Mouse (Mus musculus) kidney, postnatal 0 days (tissue): Measurements from ENCODE around the gene Gm2115. TPM values are rescaled to one million over a fixed set of nuclear protein-coding genes. Genes with fewer than 3 reads are reported as not detected.

Experiments
- ATAC-seq: fragments of 200-750 bp; cut with Nextera tagmentation; replicated peaks from 2 replicates; pipeline ENCODE4 v1.8.0; 2017; ENCODE audit warnings: low read depth, moderate number of reproducible peaks, moderate TSS enrichment, moderate library complexity; ENCODE audit not compliant: low FRiP score
- DNase-seq: peaks from one replicate; pipeline ENCODE4 v3.0.0-alpha.2; 2016; ENCODE audit warnings: low spot score
- H3K27ac ChIP-seq: fragments of 300-500 bp; sonication (generic); 2 replicates; pipeline ENCODE4 v1.5.1; 2014; ENCODE audit warnings: mild to moderate bottlenecking
- H3K27me3 ChIP-seq: fragments of 300-500 bp; sonication (generic); 2 replicates; pipeline ENCODE4 v1.6.1; 2014; ENCODE audit warnings: low read length, mixed read lengths; ENCODE audit not compliant: insufficient read depth
- H3K36me3 ChIP-seq: fragments of 300-500 bp; sonication (generic); 2 replicates; pipeline ENCODE4 v1.6.1; 2014; ENCODE audit warnings: low read length, mixed read lengths; ENCODE audit not compliant: insufficient read depth
- H3K4me1 ChIP-seq: fragments of 300-500 bp; sonication (generic); replicated peaks from 2 replicates; pipeline ENCODE4 v1.6.1; 2014; ENCODE audit warnings: antibody characterized with exemption, low read length, mixed read lengths; ENCODE audit not compliant: insufficient read depth
- H3K4me2 ChIP-seq: fragments of 300-500 bp; sonication (generic); 2 replicates; pipeline ENCODE4 v1.6.1; 2014; ENCODE audit warnings: mild to moderate bottlenecking, low read length, moderate library complexity, mixed read lengths
- H3K4me3 ChIP-seq: fragments of 300-500 bp; sonication (generic); replicated peaks from 2 replicates; pipeline ENCODE4 v1.5.1; 2014; ENCODE audit warnings: low read depth, low read length
- H3K9ac ChIP-seq: fragments of 300-500 bp; sonication (generic); 2 replicates; pipeline ENCODE4 v1.6.1; 2014; ENCODE audit warnings: low read depth, low read length
- H3K9me3 ChIP-seq: fragments of 300-500 bp; sonication (generic); replicated peaks from 2 replicates; pipeline ENCODE4 v1.6.1; 2016; ENCODE audit warnings: low read length, inconsistent platforms, mixed read lengths
- CTCF ChIP-seq: IDR thresholded peaks from 2 replicates; pipeline ENCODE4 v1.5.1; 2016; ENCODE audit warnings: antibody characterized with exemption, low read depth, mild to moderate bottlenecking, moderate library complexity
- whole genome bisulfite sequencing: fragments of 180-500 bp; shearing (Covaris S2); extraction: QIAGEN DNeasy Blood & Tissue Kit; methylation state at CpG from one replicate; pipeline ENCODE4 v1.1.7; 2014; 5-methylcytosine and 5-hydroxymethylcytosine counted together
- polyA plus RNA-seq: library from polyadenylated mRNA; unstranded; fragments of >200 nt; fragmentation: Nextera tagmentation; extraction: Ambion mirVana; gene quantifications from 2 replicates; pipeline ENCODE4 v1.2.1, GENCODE M21; 2015

Gm2115 gene
- polyA plus RNA-seq, 1 experiment from 2014 or later, result 0.91 TPM

GRCm38 (mm10) chr7:84604501-84604900 is 75.7 kb downstream of the Gm2115 start:
- H3K9me3 ChIP-seq, result no peaks in the 10 kb centered on the region
- no peaks in the 10 kb centered on the region; the same call in 1 of the 2 replicates for H3K4me1 ChIP-seq
- H3K27me3 ChIP-seq, result no peaks in the 10 kb centered on the region
- no peak overlapping the region for H3K9ac ChIP-seq
- peak overlapping the region; percentile 93; the same call in 1 of the 2 replicates for H3K4me2 ChIP-seq
- TF ChIP-seq CTCF, result no peak
- no peaks in the 10 kb centered on the region for H3K36me3 ChIP-seq
- ATAC-seq, result peak; percentile 67
- H3K4me3 ChIP-seq, result no peak overlapping the region
- WGBS, result 49% methylated on average over 3 of the region's 3 CpGs
- peak overlapping the region; percentile 71 for H3K27ac ChIP-seq
- peak; percentile 25 for DNase-seq

- Histone ChIP-seq H3K4me2 (peak overlapping the region; percentile 93), H3K9me3 (no peaks in the 10 kb centered on the region), H3K4me1 (no peaks in the 10 kb centered on the region; the same call in 1 of the 2 replicates), H3K9ac (peak overlapping the region; percentile 60), H3K27ac (peak overlapping the region; percentile 71), H3K4me3 (peak overlapping the region; percentile 61), H3K27me3 (no peaks in the 10 kb centered on the region), H3K36me3 (no peaks in the 10 kb centered on the region)
- TF ChIP-seq CTCF, result no peak
- 10% methylated on average over 19 of the region's 19 CpGs for WGBS
- ATAC-seq, result no peak
- DNase-seq, result peak; percentile 38
Measured at GRCm38 (mm10) chr7:84605033-84605687, 76.4 kb downstream of the Gm2115 start.

DNA sequence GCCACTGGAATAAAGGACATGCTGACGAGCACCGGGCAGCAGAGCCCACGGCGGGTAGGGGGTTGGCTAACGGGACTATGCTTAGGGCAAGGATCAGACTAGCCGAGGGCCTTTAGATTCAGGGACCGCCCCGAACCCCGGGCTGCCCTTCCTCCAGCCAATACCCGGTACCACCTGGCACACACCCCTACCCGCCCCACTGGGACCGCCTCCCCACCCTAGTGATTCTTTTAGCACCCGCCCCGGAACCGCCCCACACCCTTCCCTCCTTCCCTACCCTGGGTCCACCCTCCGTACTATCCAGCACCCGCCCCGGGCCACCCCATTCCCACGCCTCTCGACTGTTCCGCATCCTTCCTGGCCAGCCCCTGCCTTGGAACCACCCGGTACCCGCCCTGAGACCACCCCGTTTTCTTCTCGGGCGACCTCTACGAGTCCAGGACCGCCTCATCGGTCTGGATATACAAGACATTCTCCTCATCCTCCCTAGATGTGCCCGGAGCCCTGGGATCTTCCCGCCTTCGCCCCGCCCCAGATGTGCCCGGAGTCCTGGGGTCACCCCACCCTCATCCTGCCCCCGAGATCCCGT is 77.0 kb downstream of the Gm2115 start:
- Histone ChIP-seq H3K9me3 (no peaks in the 10 kb centered on the region), H3K4me1 (no peaks in the 10 kb centered on the region; the same call in 1 of the 2 replicates), H3K36me3 (no peaks in the 10 kb centered on the region), H3K9ac (peak overlapping the region; percentile 60), H3K27me3 (no peaks in the 10 kb centered on the region), H3K4me2 (peak overlapping the region; percentile 93), H3K27ac (peak overlapping the region; percentile 71), H3K4me3 (peak overlapping the region; percentile 61)
- under 1% methylated on average over 36 of the region's 36 CpGs for WGBS
- TF ChIP-seq CTCF, result no peak
- peak; percentile 61 for DNase-seq
- ATAC-seq, result peak; percentile 92

DNA sequence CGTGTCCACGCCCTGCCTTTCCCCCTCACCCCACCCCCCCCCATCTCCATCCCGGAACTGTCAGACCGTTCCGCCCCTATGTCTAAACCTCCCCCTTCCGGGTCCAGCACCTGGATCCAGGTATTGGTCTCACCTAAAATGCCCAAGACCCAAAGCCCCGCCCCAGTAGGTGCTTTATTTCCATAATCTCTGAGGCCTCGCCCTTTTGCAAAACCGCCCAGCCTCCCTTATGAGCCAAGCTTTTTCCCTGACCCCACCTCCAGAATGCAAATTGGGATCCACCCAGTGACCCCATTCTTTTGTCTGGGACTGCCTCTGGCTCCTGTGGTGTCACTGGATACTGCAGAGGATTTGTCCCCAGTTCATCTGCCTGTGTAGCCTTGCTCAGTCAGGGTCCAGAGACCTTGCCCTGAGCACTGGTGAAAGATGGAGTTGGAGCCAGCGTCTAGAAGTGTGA is 77.6 kb downstream of the Gm2115 start, which contains the start of gene Fah:
Gene Fah, minus strand, starts transcription at position 430 of the 457 bp plus-strand sequence.
- no peak for TF ChIP-seq CTCF
- H3K27ac ChIP-seq, result peak within 1 kb of the TSS; percentile 71
- 0% methylated on average over 10 of the region's 10 CpGs for WGBS
- ATAC-seq, result peak; percentile 79
- H3K4me2 ChIP-seq, result peak within 1 kb of the TSS; percentile 93
- H3K27me3 ChIP-seq, result no peaks in the 10 kb centered on the region
- no peaks in the 10 kb centered on the region for H3K9me3 ChIP-seq
- peak; percentile 58 for DNase-seq
- no peaks in the 10 kb centered on the region for H3K36me3 ChIP-seq
- H3K9ac ChIP-seq, result peak within 1 kb of the TSS; percentile 60
- no peaks in the 10 kb centered on the region; the same call in 1 of the 2 replicates for H3K4me1 ChIP-seq
- H3K4me3 ChIP-seq, result peak within 1 kb of the TSS; percentile 61

- ATAC-seq, result no peak
- Histone ChIP-seq H3K27me3 (no peaks in the 10 kb centered on the region), H3K9me3 (no peaks in the 10 kb centered on the region), H3K4me1 (no peaks in the 10 kb centered on the region), H3K4me3 (no peak overlapping the region), H3K9ac (no peak overlapping the region), H3K27ac (no peak overlapping the region), H3K36me3 (0 out of 2 replicates have a peak, but pooled peaks cover 4% of the 10 kb centered on the region), H3K4me2 (no peak overlapping the region)
- DNase-seq, result no peak
- no peak for TF ChIP-seq CTCF
- WGBS, result 90% methylated on average over 1 of the region's 1 CpGs
Measured at GRCm38 (mm10) chr7:84611609-84612008, 82.9 kb downstream of the Gm2115 start.

DNA sequence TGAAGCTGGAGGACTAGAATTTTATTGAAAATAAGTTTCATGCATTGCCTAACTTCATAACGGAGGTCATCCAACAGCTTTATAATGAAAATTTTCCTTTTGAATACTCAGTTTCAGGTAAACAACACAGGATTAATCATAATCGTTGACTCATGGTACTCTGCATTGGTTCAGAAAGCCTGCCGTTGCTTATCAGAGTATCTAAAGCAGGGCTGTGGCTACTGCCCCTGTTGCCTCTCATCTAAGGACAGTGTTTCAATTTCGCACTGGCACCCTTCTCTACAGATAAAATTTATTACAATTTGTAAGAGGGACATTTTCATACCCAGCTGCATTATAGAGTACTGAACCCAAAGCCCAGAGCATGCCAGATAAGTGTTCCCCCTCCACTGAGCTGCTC is 83.7 kb downstream of the Gm2115 start:
- Histone ChIP-seq H3K9ac (no peak overlapping the region), H3K4me2 (no peak overlapping the region), H3K27ac (no peak overlapping the region), H3K36me3 (peaks cover 11% of the 10 kb centered on the region; the same call in 1 of the 2 replicates), H3K9me3 (no peaks in the 10 kb centered on the region), H3K4me1 (no peaks in the 10 kb centered on the region), H3K27me3 (no peaks in the 10 kb centered on the region), H3K4me3 (no peak overlapping the region)
- no peak for TF ChIP-seq CTCF
- ATAC-seq, result no peak
- no peak for DNase-seq
- WGBS, result 82% methylated on average over 4 of the region's 4 CpGs
